ENCODE assay signal across 8 mouse cellular contexts in the genomic region with DNA sequence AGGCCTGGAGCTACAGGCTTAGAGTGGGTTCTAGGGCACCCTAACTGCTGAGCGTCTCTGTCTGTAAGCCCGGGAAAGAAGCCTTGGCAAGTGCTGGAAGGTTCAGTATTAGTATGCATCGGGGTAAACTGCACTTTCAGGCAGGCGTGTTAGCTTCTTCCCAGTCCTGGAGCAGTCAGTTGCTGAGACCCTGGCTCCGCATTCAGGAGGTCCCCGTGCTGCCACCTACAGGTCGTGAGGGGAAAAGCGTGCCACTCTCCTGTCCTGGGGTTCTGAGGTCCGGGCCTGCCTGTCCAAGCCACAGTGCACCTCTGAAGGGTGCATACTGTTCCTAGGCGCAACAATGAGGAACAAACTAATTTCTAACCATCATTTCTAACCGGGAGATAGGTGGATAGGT. TPM values are rescaled to one million over a fixed set of nuclear protein-coding genes. Genes with fewer than 3 reads are reported as not detected.
DNase-seq lines count a peak whose midpoint lies in the region; ATAC-seq and TF ChIP-seq lines count a peak whose summit lies in the region.

No protein-coding gene starts in this region.

- no peak for TF ChIP-seq POLR2A in limb, embryonic 14.5 days (IDR thresholded peaks at IDR 0.05; ENCODE audit: borderline replicate concordance, extremely low read depth, insufficient read depth, insufficient read length)

- H3K4me3 ChIP-seq in liver, embryonic 12.5 days = no peak overlapping the region
- H3K4me3 ChIP-seq in kidney, embryonic 14.5 days (ENCODE audit: low read length) = no peak overlapping the region
- no peak overlapping the region for H3K4me3 ChIP-seq in limb, embryonic 14.5 days (replicated peaks; ENCODE audit: low read length)

- WGBS in liver, embryonic 12.5 days (ENCODE audit: insufficient replicate concordance) = 7% methylated on average over 11 of the region's 11 CpGs
- WGBS in kidney, embryonic 14.5 days = 6% methylated on average over 11 of the region's 11 CpGs
- WGBS in limb, embryonic 14.5 days = 5% methylated on average over 11 of the region's 11 CpGs

- no peak overlapping the region for H3K27ac ChIP-seq in liver, embryonic 12.5 days
- H3K27ac ChIP-seq in kidney, embryonic 14.5 days (ENCODE audit: low read depth, low read length) = no peak overlapping the region
- no peak overlapping the region for H3K27ac ChIP-seq in limb, embryonic 14.5 days (replicated peaks; ENCODE audit: low read depth, low read length)

- H3K36me3 ChIP-seq in liver, embryonic 12.5 days = no peaks in the 10 kb centered on the region
- H3K36me3 ChIP-seq in kidney, embryonic 14.5 days (ENCODE audit: control insufficient read depth, insufficient read depth, low read length) = no peaks in the 10 kb centered on the region
- H3K36me3 ChIP-seq in limb, embryonic 14.5 days (ENCODE audit: control insufficient read depth, insufficient read depth, low read length) = no peaks in the 10 kb centered on the region

- DNase-seq in liver = peak; percentile 56
- DNase-seq in embryo, embryonic 11.5 days (ENCODE audit: low read depth, low spot score) = peak; percentile 68
- DNase-seq in heart, adult 8-10 months (ENCODE audit: low spot score) = peak; percentile 60
- DNase-seq in limb, embryonic 14.5 days (ENCODE audit: low spot score) = peak; percentile 73
- peak; percentile 4 to 37 for DNase-seq in natural killer cell, adult 2 months (ENCODE audit: low spot score in 2 of 2)
- DNase-seq in spleen, postnatal 4 days (ENCODE audit: low spot score in 2 of 2) = peak; percentile 42 to 80

- no peaks in the 10 kb centered on the region for H3K9me3 ChIP-seq in liver, embryonic 12.5 days (replicated peaks)
- no peaks in the 10 kb centered on the region for H3K9me3 ChIP-seq in kidney, embryonic 14.5 days (ENCODE audit: control insufficient read depth, low read length)
- H3K9me3 ChIP-seq in limb, embryonic 14.5 days (ENCODE audit: control insufficient read depth, low read length) = no peaks in the 10 kb centered on the region

- no peak overlapping the region for H3K9ac ChIP-seq in liver, embryonic 12.5 days
- no peak overlapping the region for H3K9ac ChIP-seq in kidney, embryonic 14.5 days (ENCODE audit: low read depth, low read length)
- H3K9ac ChIP-seq in limb, embryonic 14.5 days (ENCODE audit: low read depth, low read length, severe bottlenecking) = no peak overlapping the region

- H3K4me1 ChIP-seq in liver, embryonic 12.5 days = no peaks in the 10 kb centered on the region
- no peaks in the 10 kb centered on the region for H3K4me1 ChIP-seq in kidney, embryonic 14.5 days (ENCODE audit: control insufficient read depth, insufficient read depth, low read length)
- H3K4me1 ChIP-seq in limb, embryonic 14.5 days (ENCODE audit: control insufficient read depth, insufficient read depth, low read length) = no peaks in the 10 kb centered on the region

- no peak for ATAC-seq in liver, embryonic 12.5 days
- peak; percentile 90 for ATAC-seq in kidney, embryonic 14.5 days (ENCODE audit: low FRiP score, low TSS enrichment)
- peak; percentile 86 for ATAC-seq in limb, embryonic 14.5 days (ENCODE audit: low FRiP score, low read depth)

- H3K4me2 ChIP-seq in liver, embryonic 12.5 days = no peak overlapping the region
- no peak overlapping the region for H3K4me2 ChIP-seq in kidney, embryonic 14.5 days (replicated peaks; ENCODE audit: low read depth, low read length)
- no peak overlapping the region for H3K4me2 ChIP-seq in limb, embryonic 14.5 days (replicated peaks; ENCODE audit: low read depth, low read length, severe bottlenecking)

- no peaks in the 10 kb centered on the region for H3K27me3 ChIP-seq in liver, embryonic 12.5 days (replicated peaks)
- H3K27me3 ChIP-seq in kidney, embryonic 14.5 days (ENCODE audit: control insufficient read depth, insufficient read depth, low read length) = no peaks in the 10 kb centered on the region
- H3K27me3 ChIP-seq in limb, embryonic 14.5 days (ENCODE audit: control insufficient read depth, insufficient read depth, low read length) = no peaks in the 10 kb centered on the region

RNA-seq across cellular contexts. Expression of a gene that starts 10.6 kb away (rescaled TPM):
- 0.67 and 0.89 TPM in 2 replicates for polyA plus RNA-seq in liver, embryonic 12.5 days (2016; fragmentation: Nextera tagmentation; extraction: Ambion mirVana)
- 1 to 10 TPM; 1.5 to 3.3 (median 2.5) TPM for total RNA-seq in heart, adult 8-10 months (2022)
- polyA plus RNA-seq in kidney, embryonic 14.5 days (2014; fragmentation: Nextera tagmentation; extraction: Ambion mirVana) = 17.3 and 26.7 TPM in 2 replicates
- 12.1 and 13.1 TPM in 2 replicates for polyA plus RNA-seq in limb, embryonic 14.5 days (2012; rRNA removed)
- polyA plus RNA-seq in limb, embryonic 14.5 days (2014; fragmentation: Nextera tagmentation; extraction: Ambion mirVana) = 15.7 and 16.8 TPM in 2 replicates

Comparison
In these comparisons a context has a peak if more than half of its experiments do, and no peak if none do; other contexts are left out.
1. DNase-seq: peak in every context shown above with its lines; median percentile 73 in limb, embryonic 14.5 days; 68 in embryo, embryonic 11.5 days; 61 in spleen, postnatal 4 days; 60 in heart, adult 8-10 months; 56 in liver; 20 in natural killer cell, adult 2 months.